Mouse (Mus musculus): ENCODE data around the gene Thra.
"Not testable (repeated sequence)": the region's sequence is repeated elsewhere in the genome, so short reads cannot be mapped to it uniquely, and the experiment has no call there.

Thra gene

GRCm38 (mm10) chr11:98717904-98718303 lies 22.5 kb upstream of the Thra start:
- peak; percentile 63 for DNase-seq (ENCODE audit: low spot score)

- no peak for DNase-seq (ENCODE audit: low spot score)
Observed at GRCm38 (mm10) chr11:98720756-98721155, 19.7 kb upstream of the Thra start.

GRCm38 (mm10) chr11:98721458-98722226 lies 18.8 kb upstream of the Thra start:
- peak; percentile 42 for DNase-seq (ENCODE audit: low spot score)

- DNase-seq (ENCODE audit: low spot score): no peak
Observed at GRCm38 (mm10) chr11:98723098-98723497, 17.3 kb upstream of the Thra start.

- no peak for DNase-seq (ENCODE audit: low spot score)
Observed at GRCm38 (mm10) chr11:98725926-98726506, 14.4 kb upstream of the Thra start.

- peak; percentile 94 for DNase-seq (ENCODE audit: low spot score)
Observed at GRCm38 (mm10) chr11:98729119-98729588, 11.3 kb upstream of the Thra start, which contains the start of gene Med24. Med24 (minus strand) TSS chr11:98729435.

- peak; percentile 36 for DNase-seq (ENCODE audit: low spot score)
Observed at GRCm38 (mm10) chr11:98730727-98731126, 9.7 kb upstream of the Thra start.

- peak; percentile 74 for DNase-seq (ENCODE audit: low spot score)
Observed at GRCm38 (mm10) chr11:98731134-98731533, 9.3 kb upstream of the Thra start.

- no peak for DNase-seq (ENCODE audit: low spot score)
Observed at GRCm38 (mm10) chr11:98734020-98734419, 6.4 kb upstream of the Thra start.

GRCm38 (mm10) chr11:98735111-98735510 lies 5.3 kb upstream of the Thra start:
- DNase-seq (ENCODE audit: low spot score): no peak

GRCm38 (mm10) chr11:98736176-98736575 lies 4.3 kb upstream of the Thra start:
- no peak for DNase-seq (ENCODE audit: low spot score)

- not testable (repeated sequence) for DNase-seq (ENCODE audit: low spot score)
Observed at GRCm38 (mm10) chr11:98737220-98737619, 3.2 kb upstream of the Thra start.

- DNase-seq (ENCODE audit: low spot score): peak; percentile 36
Observed at GRCm38 (mm10) chr11:98738428-98738911, 2.0 kb upstream of the Thra start.

GRCm38 (mm10) chr11:98738925-98739324 lies 1.5 kb upstream of the Thra start:
- no peak for DNase-seq (ENCODE audit: low spot score)

GRCm38 (mm10) chr11:98740026-98740392 lies 429 bp upstream of the Thra start:
- peak; percentile 55 for DNase-seq (ENCODE audit: low spot score)

- peak; percentile 36 for DNase-seq (ENCODE audit: low spot score)
Observed at GRCm38 (mm10) chr11:98741051-98741620, 698 bp downstream of the Thra start.

- DNase-seq (ENCODE audit: low spot score): peak; percentile 81
Observed at GRCm38 (mm10) chr11:98741622-98742396, 1.4 kb downstream of the Thra start.

- DNase-seq (ENCODE audit: low spot score): no peak
Observed at GRCm38 (mm10) chr11:98742397-98743291, 2.2 kb downstream of the Thra start.

- peak; percentile 56 for DNase-seq (ENCODE audit: low spot score)
Observed at GRCm38 (mm10) chr11:98743655-98744345, 3.4 kb downstream of the Thra start.

GRCm38 (mm10) chr11:98744456-98745019 lies 4.1 kb downstream of the Thra start:
- no peak for DNase-seq (ENCODE audit: low spot score)

Data from MN1 (cell line).